Mouse (Mus musculus) embryonic facial prominence, embryonic 14.5 days (tissue): ENCODE measurements around the gene Irx5. TPM values are rescaled to one million over a fixed set of nuclear protein-coding genes. Genes with fewer than 3 reads are reported as not detected.
A peak's percentile ranks its signal among the peaks of the same experiment; 100 is the strongest.

ENCODE experiments used
- ATAC-seq: fragments of 200-750 bp; cut with Nextera tagmentation; 2 replicates; pipeline ENCODE4 v1.8.0; 2017; ENCODE audit warnings: low read depth, moderate number of reproducible peaks, moderate TSS enrichment
- DNase-seq: peaks from one replicate; pipeline ENCODE4 v3.0.0-alpha.2; 2015; ENCODE audit warnings: low spot score
- H3K27ac ChIP-seq: fragments of 300-500 bp; sonication (generic); replicated peaks from 2 replicates; pipeline ENCODE4 v1.5.1; 2014; ENCODE audit warnings: low read depth, mild to moderate bottlenecking, low read length, moderate library complexity
- H3K27me3 ChIP-seq: fragments of 300-500 bp; sonication (generic); replicated peaks from 2 replicates; pipeline ENCODE4 v1.6.1; 2014; ENCODE audit warnings: low read length; ENCODE audit not compliant: control insufficient read depth, insufficient read depth
- H3K36me3 ChIP-seq: fragments of 300-500 bp; sonication (generic); 2 replicates; pipeline ENCODE4 v1.6.1; 2014; ENCODE audit warnings: low read length, mixed read lengths; ENCODE audit not compliant: control insufficient read depth, insufficient read depth
- H3K4me1 ChIP-seq: fragments of 300-500 bp; sonication (generic); 2 replicates; pipeline ENCODE4 v1.6.1; 2014; ENCODE audit warnings: antibody characterized with exemption, low read length; ENCODE audit not compliant: control insufficient read depth, insufficient read depth
- H3K4me2 ChIP-seq: fragments of 300-500 bp; sonication (generic); 2 replicates; pipeline ENCODE4 v1.6.1; 2014; ENCODE audit warnings: low read depth, mild to moderate bottlenecking, low read length, moderate library complexity, mixed read lengths
- H3K4me3 ChIP-seq: fragments of 300-500 bp; sonication (generic); 2 replicates; pipeline ENCODE4 v1.5.1; 2014; ENCODE audit warnings: low read depth, mild to moderate bottlenecking, low read length
- H3K9ac ChIP-seq: fragments of 300-500 bp; sonication (generic); 2 replicates; pipeline ENCODE4 v1.6.1; 2014; ENCODE audit warnings: low read depth, mild to moderate bottlenecking, low read length, moderate library complexity, mixed read lengths
- H3K9me3 ChIP-seq: fragments of 300-500 bp; sonication (generic); 2 replicates; pipeline ENCODE4 v1.6.1; 2016; ENCODE audit warnings: low read length; ENCODE audit not compliant: control insufficient read depth
- WGBS: fragments of 180-500 bp; shearing (Covaris S2); extraction: QIAGEN DNeasy Blood & Tissue Kit; methylation state at CpG from one replicate; pipeline ENCODE4 v1.1.7; 2014; 5-methylcytosine and 5-hydroxymethylcytosine counted together
- polyA plus RNA-seq: library from polyadenylated mRNA; unstranded; fragments of >200 nt; fragmentation: Nextera tagmentation; extraction: Ambion mirVana; gene quantifications from 2 replicates; pipeline ENCODE4 v1.2.1, GENCODE M21; 2014

Gene Irx5
- polyA plus RNA-seq, 1 experiment from 2014 or later, result 11.4 TPM

- peak overlapping the region; percentile 57 for H3K4me2 ChIP-seq
- H3K4me1 ChIP-seq, result peaks cover 18% of the 10 kb centered on the region; the same call in 1 of the 2 replicates
- no peaks in the 10 kb centered on the region for H3K9me3 ChIP-seq
- peaks cover 69% of the 10 kb centered on the region for H3K27me3 ChIP-seq
- ATAC-seq (no peak), DNase-seq (no peak)
- 10% methylated on average over 44 of the region's 45 CpGs for WGBS
- peak overlapping the region; percentile 39 for H3K4me3 ChIP-seq
- peak overlapping the region; percentile 63 for H3K9ac ChIP-seq
- peaks cover 9% of the 10 kb centered on the region; the same call in 1 of the 2 replicates for H3K36me3 ChIP-seq
- H3K27ac ChIP-seq, result peak overlapping the region; percentile 59
Observed at GRCm38 (mm10) chr8:92363217-92364147, 6.1 kb downstream of the Irx5 start.

GRCm38 (mm10) chr8:92364148-92364775 lies 6.8 kb downstream of the Irx5 start:
- H3K4me2 ChIP-seq, result peak overlapping the region; percentile 57
- H3K27me3 ChIP-seq, result peaks cover 72% of the 10 kb centered on the region
- peaks cover 18% of the 10 kb centered on the region; the same call in 1 of the 2 replicates for H3K4me1 ChIP-seq
- H3K9me3 ChIP-seq, result no peaks in the 10 kb centered on the region
- H3K4me3 ChIP-seq, result peak overlapping the region; percentile 39
- WGBS, result 20% methylated on average over 20 of the region's 20 CpGs
- H3K27ac ChIP-seq, result 0 out of 2 replicates have a peak overlapping the region, but pooled peaks have one; percentile 1
- peaks cover 9% of the 10 kb centered on the region; the same call in 1 of the 2 replicates for H3K36me3 ChIP-seq
- H3K9ac ChIP-seq, result peak overlapping the region; percentile 63
- ATAC-seq (no peak), DNase-seq (no peak)

GRCm38 (mm10) chr8:92364776-92365240 lies 7.4 kb downstream of the Irx5 start:
- DNase-seq (no peak), ATAC-seq (no peak)
- peaks cover 18% of the 10 kb centered on the region; the same call in 1 of the 2 replicates for H3K4me1 ChIP-seq
- peak overlapping the region; percentile 39 for H3K4me3 ChIP-seq
- peaks cover 72% of the 10 kb centered on the region for H3K27me3 ChIP-seq
- H3K9ac ChIP-seq, result peak overlapping the region; percentile 63
- H3K36me3 ChIP-seq, result peaks cover 9% of the 10 kb centered on the region; the same call in 1 of the 2 replicates
- 39% methylated on average over 20 of the region's 20 CpGs for WGBS
- peak overlapping the region; percentile 57 for H3K4me2 ChIP-seq
- H3K9me3 ChIP-seq, result no peaks in the 10 kb centered on the region
- H3K27ac ChIP-seq, result 0 out of 2 replicates have a peak overlapping the region, but pooled peaks have one; percentile 1

GRCm38 (mm10) chr8:92365241-92365943 lies 8.0 kb downstream of the Irx5 start:
- peak overlapping the region; percentile 57 for H3K4me2 ChIP-seq
- ATAC-seq (no peak), DNase-seq (no peak)
- H3K9ac ChIP-seq, result peak overlapping the region; percentile 63
- WGBS, result 10% methylated on average over 36 of the region's 36 CpGs
- H3K9me3 ChIP-seq, result no peaks in the 10 kb centered on the region
- no peak overlapping the region for H3K27ac ChIP-seq
- H3K4me1 ChIP-seq, result peaks cover 15% of the 10 kb centered on the region; the same call in 1 of the 2 replicates
- peaks cover 67% of the 10 kb centered on the region for H3K27me3 ChIP-seq
- peak overlapping the region; percentile 39 for H3K4me3 ChIP-seq
- peaks cover 3% of the 10 kb centered on the region; the same call in 1 of the 2 replicates for H3K36me3 ChIP-seq

- ATAC-seq, result no peak
- 21% methylated on average over 26 of the region's 26 CpGs for WGBS
- Histone ChIP-seq H3K4me3 (peak overlapping the region; percentile 39), H3K9me3 (no peaks in the 10 kb centered on the region), H3K27me3 (peaks cover 64% of the 10 kb centered on the region), H3K4me2 (peak overlapping the region; percentile 57), H3K27ac (no peak overlapping the region), H3K36me3 (no peaks in the 10 kb centered on the region), H3K9ac (peak overlapping the region; percentile 63; the same call in 1 of the 2 replicates), H3K4me1 (peaks cover 14% of the 10 kb centered on the region; the same call in 1 of the 2 replicates)
- DNase-seq, result no peak
Observed at GRCm38 (mm10) chr8:92365944-92366735, 8.7 kb downstream of the Irx5 start.

GRCm38 (mm10) chr8:92366736-92367267 lies 9.4 kb downstream of the Irx5 start:
- peaks cover 59% of the 10 kb centered on the region for H3K27me3 ChIP-seq
- WGBS, result 20% methylated on average over 16 of the region's 20 CpGs
- no peak for DNase-seq
- no peak overlapping the region for H3K9ac ChIP-seq
- peak overlapping the region; percentile 57 for H3K4me2 ChIP-seq
- H3K36me3 ChIP-seq, result no peaks in the 10 kb centered on the region
- peaks cover 14% of the 10 kb centered on the region; the same call in 1 of the 2 replicates for H3K4me1 ChIP-seq
- no peaks in the 10 kb centered on the region for H3K9me3 ChIP-seq
- peak overlapping the region; percentile 39 for H3K4me3 ChIP-seq
- ATAC-seq, result peak; percentile 13; the same call in 1 of the 2 replicates
- H3K27ac ChIP-seq, result 0 out of 2 replicates have a peak overlapping the region, but pooled peaks have one; percentile 8

- H3K9ac ChIP-seq, result no peak overlapping the region
- no peaks in the 10 kb centered on the region for H3K9me3 ChIP-seq
- DNase-seq, result peak; percentile 84
- H3K36me3 ChIP-seq, result no peaks in the 10 kb centered on the region
- H3K4me1 ChIP-seq, result peaks cover 3% of the 10 kb centered on the region; the same call in 1 of the 2 replicates
- whole genome bisulfite sequencing, result 17% methylated on average over 6 of the region's 6 CpGs
- H3K4me3 ChIP-seq, result no peak overlapping the region
- peak; percentile 84 for ATAC-seq
- H3K4me2 ChIP-seq, result no peak overlapping the region
- H3K27me3 ChIP-seq, result 0 out of 2 replicates have a peak, but pooled peaks cover 4% of the 10 kb centered on the region
- no peak overlapping the region for H3K27ac ChIP-seq
Observed at GRCm38 (mm10) chr8:92379524-92379923, 22.1 kb downstream of the Irx5 start.
